Mouse (Mus musculus) common myeloid progenitor, adult 5-6 weeks (primary cell): ENCODE results near the gene Pafah2. TPM values are rescaled to one million over a fixed set of nuclear protein-coding genes. Genes with fewer than 3 reads are reported as not detected.
"Not testable (repeated sequence)": the region's sequence is repeated elsewhere in the genome, so short reads cannot be mapped to it uniquely, and the experiment has no call there.

Experiments used
- ATAC-seq: replicated peaks from 2 replicates; pipeline ENCODE4 v1.8.0; 2016; ENCODE audit warnings: low read depth, mild to moderate bottlenecking, moderate TSS enrichment, inconsistent platforms; ENCODE audit not compliant: poor library complexity, severe bottlenecking
- total RNA-seq: library from RNA; stranded (forward); fragments of 200-1000, 187-1606 nt; gene quantifications from 2 replicates; pipeline ENCODE4 v1.2.3, GENCODE M21; 2017

Pafah2 gene
- total RNA-seq, 1 experiment from 2014 or later = 16.4 TPM

GRCm38 (mm10) chr4:134371316-134371855 lies 24.7 kb upstream of the Pafah2 start:
- no peak for ATAC-seq

GRCm38 (mm10) chr4:134372294-134372747 lies 23.8 kb upstream of the Pafah2 start:
- peak; percentile 90 for ATAC-seq

DNA sequence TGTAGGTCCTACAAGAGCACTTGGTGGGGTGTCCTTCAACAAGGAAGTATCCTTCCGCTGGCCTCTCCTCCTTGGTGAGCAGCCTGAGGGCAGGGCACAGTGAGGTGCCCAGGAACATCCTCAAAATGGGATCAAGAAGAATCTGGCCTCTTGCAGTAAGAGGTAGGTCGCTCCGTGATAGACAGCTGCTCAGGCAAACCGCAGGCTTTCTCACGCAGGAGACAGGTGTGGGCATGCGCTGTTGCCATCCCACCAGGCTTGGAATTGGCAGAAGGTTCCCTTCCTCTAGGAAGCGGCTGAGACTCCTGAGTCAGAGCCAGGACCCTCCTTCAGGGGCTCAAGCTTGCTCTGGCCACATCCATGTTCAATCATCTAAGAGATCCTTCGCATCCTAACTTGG lies 22.8 kb upstream of the Pafah2 start:
- no peak for ATAC-seq

- no peak for ATAC-seq
These were observed 21.8 kb upstream of the Pafah2 start for GRCm38 (mm10) chr4:134374306-134374705.

DNA sequence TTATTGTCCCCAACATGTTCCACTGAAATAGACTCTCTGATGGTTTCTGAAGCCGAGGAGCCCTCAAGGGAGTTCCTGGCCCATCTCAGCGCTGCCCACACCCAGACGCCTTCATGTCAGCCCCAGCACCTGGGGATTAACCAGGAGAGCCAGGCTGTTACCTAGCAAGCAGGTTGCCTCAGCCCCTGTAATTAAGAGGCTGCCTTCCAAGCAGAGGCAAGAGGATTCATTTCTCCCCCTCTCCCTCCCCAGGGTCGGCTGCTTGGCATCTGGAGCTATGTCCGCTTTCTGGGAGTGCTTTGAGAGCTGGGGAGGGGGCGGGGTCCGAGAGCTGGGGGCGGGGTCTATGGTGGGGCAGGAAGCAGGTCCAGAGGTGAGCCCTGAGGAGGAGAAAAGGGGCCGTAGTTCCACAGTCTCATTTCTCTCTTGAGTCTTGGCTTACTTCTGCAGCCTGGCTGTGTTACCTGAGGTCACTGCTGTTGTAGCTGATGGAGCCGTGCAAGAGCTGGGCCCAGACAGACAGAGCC lies 18.0 kb upstream of the Pafah2 start:
- ATAC-seq = no peak

DNA sequence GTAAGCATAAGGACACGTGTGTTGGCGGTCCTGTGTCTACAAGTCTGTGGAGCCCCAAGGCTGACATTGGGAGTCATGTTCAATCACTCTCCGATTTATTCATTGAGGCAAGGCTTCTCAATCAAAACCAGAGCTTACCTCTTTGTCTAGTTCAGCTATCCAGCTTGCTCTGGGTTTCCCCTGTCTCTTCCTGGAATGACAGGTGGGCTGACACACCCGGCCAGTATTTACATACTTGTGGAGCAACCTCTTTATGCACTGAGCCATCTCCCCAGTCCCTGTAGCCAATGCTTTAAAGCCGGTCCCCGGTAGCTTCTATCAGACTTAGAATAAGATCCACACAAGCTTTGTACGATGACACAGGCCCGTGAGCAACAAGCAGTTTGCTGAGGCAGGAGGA lies 16.6 kb upstream of the Pafah2 start:
- no peak for ATAC-seq

DNA sequence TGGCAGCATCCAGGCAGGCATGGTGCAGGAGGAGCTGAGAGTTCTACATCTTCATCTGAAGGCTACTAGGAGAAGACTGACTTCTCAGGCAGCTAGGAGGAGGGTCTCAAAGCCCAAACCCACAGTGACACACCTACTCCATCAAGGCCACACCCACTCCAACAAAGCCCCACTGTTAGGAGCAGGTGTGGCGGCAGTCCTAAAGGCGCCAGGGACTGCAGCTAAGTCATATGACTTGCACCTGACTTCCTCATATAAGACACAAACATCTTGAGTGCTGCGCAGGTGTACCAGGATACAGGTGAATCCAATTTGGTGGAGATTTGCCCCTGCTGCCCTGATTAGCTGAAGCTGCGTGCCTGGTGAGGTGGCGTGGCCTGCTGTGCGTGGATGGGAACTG lies 12.4 kb upstream of the Pafah2 start, which contains the start of gene Extl1:
TSS of gene Extl1 (minus strand) at position 101 of the 400 bp plus-strand sequence.
- not testable (repeated sequence) for ATAC-seq

DNA sequence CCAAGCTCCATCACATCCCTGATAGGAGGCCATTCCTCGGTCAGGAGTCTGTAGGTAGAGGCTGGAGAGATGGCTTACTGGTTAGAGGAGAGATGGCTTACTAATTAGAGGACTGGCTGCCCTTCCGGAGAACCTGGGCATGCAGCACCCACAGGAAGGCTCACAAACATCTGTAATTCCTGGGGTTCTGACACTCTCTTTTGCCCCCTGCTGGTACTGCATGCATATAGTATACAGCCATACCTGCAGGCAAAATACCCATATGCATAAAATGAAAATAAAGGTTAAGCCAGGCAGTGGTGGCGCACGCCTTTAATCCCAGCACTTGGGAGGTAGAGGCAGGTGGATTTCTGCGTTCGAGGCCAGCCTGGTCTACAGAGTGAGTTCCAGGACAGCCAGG lies 8.9 kb upstream of the Pafah2 start:
- peak; percentile 47; the same call in 1 of the 2 replicates for ATAC-seq

- peak; percentile 84 for ATAC-seq
These were observed 7.7 kb upstream of the Pafah2 start for GRCm38 (mm10) chr4:134388397-134388796.

GRCm38 (mm10) chr4:134391636-134392035 lies 4.5 kb upstream of the Pafah2 start:
- ATAC-seq = no peak

DNA sequence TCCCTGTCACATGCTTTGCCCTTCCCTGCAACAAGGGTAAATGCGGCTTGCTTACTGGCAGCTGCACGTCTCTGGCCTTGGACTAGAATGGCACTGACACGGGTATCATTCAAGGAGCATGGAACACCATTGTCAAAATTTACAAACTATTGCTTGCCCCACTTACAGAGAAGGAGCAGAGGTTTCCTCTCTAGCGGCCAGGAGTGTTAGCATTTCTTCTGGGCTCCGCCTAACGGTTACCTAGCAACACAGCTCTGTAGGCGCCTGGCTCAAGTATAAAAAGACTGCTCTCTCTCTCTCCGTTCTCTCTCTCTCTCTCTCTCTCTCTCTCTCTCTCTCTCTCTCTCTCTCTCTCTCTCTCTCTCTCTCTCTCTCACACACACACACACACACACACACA lies 3.5 kb upstream of the Pafah2 start:
- no peak for ATAC-seq

DNA sequence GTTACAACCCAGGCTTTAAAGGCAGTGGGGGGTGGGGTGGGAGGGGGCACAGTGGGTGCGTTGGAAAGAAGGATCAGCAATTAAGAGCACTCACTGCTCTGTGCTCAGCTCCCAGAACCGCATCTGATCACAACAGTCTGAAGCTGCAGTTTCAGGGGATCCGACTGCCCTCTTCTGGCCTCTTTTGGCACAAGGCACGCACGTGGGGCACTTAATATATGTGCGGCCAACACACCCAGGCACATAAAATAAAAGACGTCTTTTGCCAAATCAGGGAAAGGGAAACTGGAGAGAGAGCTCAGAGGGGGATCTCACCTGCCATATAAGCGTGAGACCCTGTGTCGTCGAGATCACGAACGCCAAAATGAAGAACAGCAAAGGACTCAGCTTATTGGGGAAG lies 3.1 kb upstream of the Pafah2 start:
- no peak for ATAC-seq

DNA sequence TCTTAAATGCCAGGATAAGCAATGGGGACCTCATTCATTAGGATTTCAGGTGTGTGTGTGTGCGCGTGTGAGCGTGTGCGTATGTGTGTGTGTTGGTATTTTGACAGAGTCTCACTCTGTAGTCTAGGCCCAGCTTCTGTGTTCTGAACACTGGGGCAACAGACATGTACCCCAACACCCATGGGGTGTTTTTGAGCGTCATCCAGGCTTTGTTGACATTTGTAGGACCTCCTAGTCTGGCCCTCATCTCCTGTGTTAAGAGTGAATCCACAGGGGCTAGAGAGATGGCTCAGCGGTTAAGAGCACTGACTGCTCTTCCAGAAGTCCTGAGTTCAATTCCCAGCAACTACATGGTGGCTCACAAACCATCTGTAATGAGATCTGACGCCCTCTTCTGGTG lies 978 bp upstream of the Pafah2 start:
- no peak for ATAC-seq

GRCm38 (mm10) chr4:134397121-134397520 lies 1.0 kb downstream of the Pafah2 start:
- ATAC-seq = 0 out of 2 replicates have a peak, but pooled peaks have one; percentile 9

- no peak for ATAC-seq
These were observed 1.6 kb downstream of the Pafah2 start for GRCm38 (mm10) chr4:134397732-134398131.

- no peak for ATAC-seq
These were observed 4.1 kb downstream of the Pafah2 start for GRCm38 (mm10) chr4:134400206-134400605.

DNA sequence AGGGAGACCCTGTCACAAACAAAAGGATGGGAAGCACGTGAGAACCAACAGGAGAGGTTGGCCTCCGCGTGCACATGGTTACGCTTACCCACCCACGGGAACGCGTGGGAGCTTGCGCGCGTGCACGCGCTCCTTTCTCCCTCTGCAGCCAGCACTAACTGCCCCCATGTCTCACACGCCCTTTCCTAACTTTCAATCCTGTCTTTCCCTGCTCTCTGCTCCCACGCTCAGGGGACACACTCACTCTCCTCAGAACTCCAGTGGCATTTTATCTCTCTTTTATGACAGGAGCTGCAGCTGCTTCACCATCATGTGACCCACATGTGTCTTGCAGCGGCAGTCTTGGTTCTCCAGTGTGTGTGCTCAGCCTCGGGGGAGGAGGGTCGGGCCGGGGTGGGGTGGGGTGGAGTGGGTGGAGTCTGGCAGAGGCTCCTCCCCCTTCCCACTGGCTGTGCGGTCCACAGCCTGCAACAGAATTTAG lies 5.1 kb downstream of the Pafah2 start:
- peak; percentile 68 for ATAC-seq

- 0 out of 2 replicates have a peak, but pooled peaks have one; percentile 5 for ATAC-seq
These were observed 5.9 kb downstream of the Pafah2 start for GRCm38 (mm10) chr4:134401856-134402570.

- ATAC-seq = peak; percentile 57
These were observed 6.6 kb downstream of the Pafah2 start for GRCm38 (mm10) chr4:134402571-134403262.

- ATAC-seq = 0 out of 2 replicates have a peak, but pooled peaks have one; percentile 20
These were observed 7.6 kb downstream of the Pafah2 start for GRCm38 (mm10) chr4:134403721-134404120.

DNA sequence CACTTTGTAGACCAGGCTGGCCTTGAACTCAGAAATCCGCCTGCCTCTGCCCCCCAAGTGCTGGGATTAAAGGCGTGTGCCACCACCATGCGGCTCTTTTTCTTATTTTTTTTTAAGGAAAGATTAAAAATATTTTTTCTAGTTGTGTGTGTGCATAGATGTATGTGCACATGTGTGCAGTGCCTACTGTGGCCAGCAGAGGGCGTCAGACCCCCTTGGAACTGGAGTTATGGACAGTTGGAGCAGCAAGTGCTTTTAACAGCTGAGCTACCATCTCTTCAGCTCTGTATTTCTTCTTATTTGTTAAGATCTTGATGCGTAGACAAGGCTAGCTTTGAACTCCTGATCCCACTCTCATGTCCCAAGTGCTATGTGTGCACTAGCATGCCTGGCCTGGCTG lies 13.2 kb downstream of the Pafah2 start:
- ATAC-seq = no peak
